Mouse (Mus musculus): ENCODE measurements at regions not wholly inside any gene's neighbourhood (a gene's known extent, or its start where the extent isn't known, plus 50 kb on each side); places are given as distances from the start of the nearest gene placed in this dataset.

DNA sequence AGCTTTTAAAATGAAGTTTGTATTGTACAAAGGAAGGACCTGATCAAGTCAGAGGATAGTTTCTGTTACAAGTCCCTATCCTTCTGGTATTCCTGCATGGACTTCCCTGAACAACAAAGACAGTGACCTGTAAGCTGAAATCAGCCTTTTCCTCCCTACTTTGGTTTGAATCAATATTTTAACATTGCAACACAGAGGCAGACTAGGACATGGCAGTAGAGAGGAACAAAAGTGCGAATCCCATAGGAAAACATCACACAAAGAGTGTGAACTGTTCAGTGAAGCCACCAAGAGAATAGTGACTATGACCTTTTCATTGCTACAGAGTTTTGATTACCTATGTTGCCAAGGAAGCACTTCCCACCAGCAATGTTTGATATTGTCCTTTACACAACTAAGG lies 288.7 kb downstream of the Rprm start:
- no peaks in the 10 kb centered on the region for H3K9me3 ChIP-seq (ENCODE audit: low read length)
- H3K4me1 ChIP-seq (ENCODE audit: insufficient read depth), result no peaks in the 10 kb centered on the region
- no peaks in the 10 kb centered on the region for H3K36me3 ChIP-seq (replicated peaks; ENCODE audit: insufficient read depth, low read length)
- TF ChIP-seq CTCF (IDR thresholded peaks at IDR 0.05; ENCODE audit: low read depth) (no peak), EP300 (IDR thresholded peaks at IDR 0.05; ENCODE audit: low read depth) (no peak)
- no peaks in the 10 kb centered on the region for H3K27me3 ChIP-seq (ENCODE audit: insufficient read depth, low read length)
- WGBS (ENCODE audit: insufficient replicate concordance), result 46% methylated on average over 1 of the region's 1 CpGs
- no peak for DNase-seq
- no peak overlapping the region for H3K4me2 ChIP-seq (ENCODE audit: low read depth, low read length)
- no peak overlapping the region for H3K4me3 ChIP-seq (ENCODE audit: low read depth, low read length)
- H3K9ac ChIP-seq (replicated peaks), result no peak overlapping the region
- no peak overlapping the region for H3K27ac ChIP-seq (ENCODE audit: low read depth)
- ATAC-seq, result peak; percentile 55

DNA sequence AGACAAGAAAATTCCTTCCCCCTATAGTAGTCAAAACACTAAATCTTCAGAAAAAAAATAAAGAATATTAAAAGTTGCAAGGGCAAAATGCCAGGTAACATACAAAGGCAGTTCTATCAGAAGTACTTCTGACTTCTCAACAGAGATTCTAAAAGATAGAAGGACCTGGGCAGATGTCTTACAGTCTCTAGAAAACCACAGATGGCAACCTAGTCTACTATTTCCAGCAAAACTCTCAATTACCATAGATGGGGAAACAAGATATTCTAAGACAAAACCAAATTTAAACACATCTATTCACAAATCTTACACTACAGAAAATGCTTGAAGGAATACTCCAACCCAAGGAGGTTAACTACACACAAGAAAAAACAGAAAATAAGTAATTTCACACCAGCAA lies 281.7 kb downstream of the Rprm start:
- Histone ChIP-seq H3K4me2 (ENCODE audit: low read depth, low read length) (no peak overlapping the region), H3K27me3 (ENCODE audit: insufficient read depth, low read length) (no peaks in the 10 kb centered on the region), H3K27ac (ENCODE audit: low read depth) (no peak overlapping the region), H3K9me3 (ENCODE audit: low read length) (no peaks in the 10 kb centered on the region), H3K36me3 (replicated peaks; ENCODE audit: insufficient read depth, low read length) (no peaks in the 10 kb centered on the region), H3K4me3 (ENCODE audit: low read depth, low read length) (no peak overlapping the region), H3K4me1 (ENCODE audit: insufficient read depth) (no peaks in the 10 kb centered on the region), H3K9ac (replicated peaks) (no peak overlapping the region)
- DNase-seq (no peak), ATAC-seq (no peak)
- no peak for TF ChIP-seq CTCF (IDR thresholded peaks at IDR 0.05; ENCODE audit: low read depth)
- no peak for TF ChIP-seq EP300 (IDR thresholded peaks at IDR 0.05; ENCODE audit: low read depth)

DNA sequence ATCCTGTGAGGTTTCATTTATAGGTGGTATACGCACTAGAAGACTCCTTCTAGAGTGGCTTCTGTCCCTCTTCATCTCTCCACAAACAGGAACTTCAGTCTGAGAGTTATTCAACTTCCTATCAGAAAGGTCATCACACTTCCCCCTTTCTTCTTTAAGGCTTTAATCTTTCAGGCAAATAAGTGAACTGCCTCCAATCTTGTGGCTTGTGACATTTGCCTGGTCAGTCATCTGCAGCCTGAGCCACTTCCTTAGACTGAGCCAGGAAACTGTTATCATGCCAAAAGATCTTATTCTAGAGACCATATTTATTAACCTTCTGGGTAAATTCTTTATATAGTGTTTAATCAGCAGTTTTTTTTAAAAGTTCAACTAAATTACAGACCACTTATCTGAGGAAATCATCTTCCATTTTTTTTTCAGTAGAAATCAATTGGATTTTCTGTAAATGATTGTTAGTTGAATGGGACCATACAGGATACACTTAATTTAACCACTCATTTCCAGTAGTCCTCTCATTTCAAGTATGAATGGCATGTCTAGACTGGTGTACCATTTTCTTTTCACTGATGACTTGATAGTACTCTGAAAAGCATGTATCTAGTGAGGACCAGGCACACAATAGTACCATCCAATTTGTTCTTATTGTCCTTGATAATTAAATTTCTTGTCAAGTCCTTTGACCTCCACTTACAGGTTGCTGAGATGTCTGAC lies 234.4 kb downstream of the Rprm start:
- H3K27ac ChIP-seq (ENCODE audit: low read depth), result no peak overlapping the region
- H3K27me3 ChIP-seq (ENCODE audit: insufficient read depth, low read length), result no peaks in the 10 kb centered on the region
- TF ChIP-seq EP300 (IDR thresholded peaks at IDR 0.05; ENCODE audit: low read depth), result no peak
- TF ChIP-seq CTCF (IDR thresholded peaks at IDR 0.05; ENCODE audit: low read depth), result no peak
- no peak overlapping the region for H3K4me2 ChIP-seq (ENCODE audit: low read depth, low read length)
- DNase-seq, result no peak
- no peaks in the 10 kb centered on the region for H3K4me1 ChIP-seq (ENCODE audit: insufficient read depth)
- no peak overlapping the region for H3K9ac ChIP-seq (replicated peaks)
- no peaks in the 10 kb centered on the region for H3K36me3 ChIP-seq (replicated peaks; ENCODE audit: insufficient read depth, low read length)
- H3K9me3 ChIP-seq (ENCODE audit: low read length), result no peaks in the 10 kb centered on the region
- ATAC-seq, result 0 out of 2 replicates have a peak, but pooled peaks have one; percentile 27
- H3K4me3 ChIP-seq (ENCODE audit: low read depth, low read length), result no peak overlapping the region
- WGBS (ENCODE audit: insufficient replicate concordance), result 30% methylated on average over 1 of the region's 1 CpGs

All from liver, postnatal 0 days (tissue).